Mouse (Mus musculus) liver, postnatal 0 days (tissue): Measurements from ENCODE around the gene Mettl2.

Experiments used
- CTCF ChIP-seq: sonication (generic); IDR thresholded peaks from 2 replicates; pipeline ENCODE4 v1.5.1; 2016; ENCODE audit warnings: antibody characterized with exemption, low read depth
- EP300 ChIP-seq: IDR thresholded peaks from 2 replicates; pipeline ENCODE4 v1.6.1; 2016; ENCODE audit warnings: antibody characterized with exemption, low read depth, mild to moderate bottlenecking

- TF ChIP-seq CTCF: no peak
- no peak for TF ChIP-seq EP300
Measured at GRCm38 (mm10) chr11:105151226-105152016, 25.2 kb downstream of the Mettl2 start.
